Mouse (Mus musculus): ENCODE data around the gene Cxcl17. TPM values are rescaled to one million over a fixed set of nuclear protein-coding genes. Genes with fewer than 3 reads are reported as not detected.

Cxcl17 gene
- total RNA-seq, 1 experiment from 2014 or later = not detected

DNA sequence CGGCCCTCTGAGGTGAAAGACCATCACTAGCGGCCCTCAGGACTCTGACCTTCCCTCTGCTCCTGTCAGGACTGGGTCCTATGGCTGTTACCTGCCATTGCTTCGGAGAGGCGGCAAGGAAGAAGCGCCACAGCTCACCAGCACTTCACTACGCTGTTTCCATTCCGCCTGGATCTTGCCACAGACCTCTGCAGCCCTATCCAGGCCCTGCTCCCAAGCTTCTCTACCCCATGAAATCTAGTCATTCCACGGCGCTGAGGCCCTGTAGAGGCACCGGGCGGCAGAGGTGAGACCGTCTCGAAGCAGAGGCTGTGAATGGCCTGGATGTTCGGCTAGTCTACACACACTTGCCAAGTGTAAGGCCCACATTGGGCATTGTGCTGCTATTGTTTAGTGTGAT lies 16.1 kb downstream of the Cxcl17 start:
- ATAC-seq (replicated peaks in 1 of 2; ENCODE audit: insufficient read depth in 1 of 2, low FRiP score in 2 of 2, low TSS enrichment in 1 of 2, low read depth in 1 of 2, poor library complexity in 2 of 2, severe bottlenecking in 2 of 2) = no peak

DNA sequence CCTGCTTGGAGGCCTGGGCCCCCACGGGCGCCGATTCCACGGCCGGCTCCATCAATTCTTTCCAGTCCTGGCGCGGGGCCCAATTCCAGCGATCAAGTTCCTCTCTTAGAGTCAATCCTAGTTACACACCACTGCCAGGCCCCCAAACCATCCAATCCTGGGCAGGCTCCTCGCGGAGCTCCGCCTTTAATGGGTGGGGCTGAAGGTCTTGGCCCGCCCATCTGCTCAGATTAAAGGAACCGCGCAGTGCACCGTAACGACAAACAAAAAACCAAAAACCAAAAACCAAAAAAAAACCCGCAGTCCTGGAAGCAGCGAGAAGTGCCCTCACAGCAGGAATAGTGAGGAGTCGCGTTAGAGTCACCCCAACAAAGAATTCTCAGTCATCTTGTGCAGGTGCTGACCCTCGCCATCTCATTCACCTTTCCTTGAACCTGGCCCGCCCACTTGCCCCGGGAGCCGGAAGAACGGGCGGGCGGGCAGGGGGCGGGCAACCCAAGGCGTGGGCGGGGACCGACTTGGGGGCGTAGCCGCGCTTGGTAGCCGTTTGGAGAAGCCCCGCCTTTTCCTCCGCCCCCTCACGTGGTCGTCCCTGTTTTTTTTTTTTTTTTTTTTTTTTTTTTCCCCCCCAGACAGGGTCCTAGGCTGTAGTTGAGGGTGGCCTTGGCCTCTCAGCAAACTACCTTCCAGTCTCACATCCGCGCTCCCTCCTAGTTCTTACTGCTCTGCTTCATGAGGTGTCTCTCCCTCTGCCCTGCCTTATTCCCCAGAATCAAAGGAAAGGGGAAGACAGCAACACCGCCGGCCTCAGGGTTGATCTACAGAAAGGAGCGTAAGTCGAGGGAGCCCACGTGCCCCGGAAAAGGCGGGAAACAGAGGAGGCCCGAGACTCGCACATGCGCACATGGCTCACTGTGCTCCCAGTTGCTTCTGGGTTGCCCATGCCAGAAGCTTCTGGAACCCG lies 16.8 kb downstream of the Cxcl17 start:
- ATAC-seq (replicated peaks in 1 of 2; ENCODE audit: insufficient read depth in 1 of 2, low FRiP score in 2 of 2, low TSS enrichment in 1 of 2, low read depth in 1 of 2, poor library complexity in 2 of 2, severe bottlenecking in 2 of 2) = peak; percentile 91 to 93

DNA sequence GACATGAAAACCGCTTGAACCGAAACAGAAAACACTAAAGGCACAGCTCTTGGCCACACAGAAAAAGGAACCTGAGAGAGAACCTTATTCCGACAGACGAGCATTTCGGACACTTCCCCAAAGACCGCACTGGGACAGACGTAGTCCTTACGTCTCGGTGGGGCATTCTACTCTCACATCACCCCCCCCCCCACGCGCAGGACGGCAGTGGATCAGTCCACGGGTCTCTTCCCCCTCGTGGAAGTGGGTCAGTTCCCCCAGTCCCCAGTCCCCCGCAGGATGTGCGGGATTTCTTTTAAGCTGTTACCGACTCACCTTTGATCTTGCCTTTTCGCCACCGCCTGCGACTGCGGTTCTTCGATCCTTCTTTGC lies 17.5 kb downstream of the Cxcl17 start:
- peak; percentile 29 to 54 for ATAC-seq (replicated peaks in 1 of 2; ENCODE audit: insufficient read depth in 1 of 2, low FRiP score in 2 of 2, low TSS enrichment in 1 of 2, low read depth in 1 of 2, poor library complexity in 2 of 2, severe bottlenecking in 2 of 2)

DNA sequence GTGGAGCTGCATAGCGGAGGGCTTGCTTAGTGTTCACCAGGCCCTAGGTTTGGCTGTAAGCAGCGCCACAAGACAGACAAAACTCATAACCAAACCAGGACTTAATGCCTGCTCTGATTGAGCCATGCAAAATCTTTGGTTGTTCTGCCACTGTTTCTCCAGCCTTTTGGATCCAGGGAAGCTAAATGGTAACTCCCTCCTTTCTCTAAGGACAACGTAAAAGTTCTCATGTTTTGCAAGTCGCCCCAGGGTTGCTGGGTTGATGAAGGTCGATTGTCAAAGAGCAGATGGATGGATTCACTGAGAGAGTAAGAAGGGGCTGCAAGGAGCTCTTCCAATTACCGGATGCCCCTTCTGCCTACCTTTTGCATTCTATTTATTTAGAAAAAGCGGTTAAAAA lies 17.9 kb downstream of the Cxcl17 start:
- no peak for ATAC-seq (replicated peaks in 1 of 2; ENCODE audit: insufficient read depth in 1 of 2, low FRiP score in 2 of 2, low TSS enrichment in 1 of 2, low read depth in 1 of 2, poor library complexity in 2 of 2, severe bottlenecking in 2 of 2)

DNA sequence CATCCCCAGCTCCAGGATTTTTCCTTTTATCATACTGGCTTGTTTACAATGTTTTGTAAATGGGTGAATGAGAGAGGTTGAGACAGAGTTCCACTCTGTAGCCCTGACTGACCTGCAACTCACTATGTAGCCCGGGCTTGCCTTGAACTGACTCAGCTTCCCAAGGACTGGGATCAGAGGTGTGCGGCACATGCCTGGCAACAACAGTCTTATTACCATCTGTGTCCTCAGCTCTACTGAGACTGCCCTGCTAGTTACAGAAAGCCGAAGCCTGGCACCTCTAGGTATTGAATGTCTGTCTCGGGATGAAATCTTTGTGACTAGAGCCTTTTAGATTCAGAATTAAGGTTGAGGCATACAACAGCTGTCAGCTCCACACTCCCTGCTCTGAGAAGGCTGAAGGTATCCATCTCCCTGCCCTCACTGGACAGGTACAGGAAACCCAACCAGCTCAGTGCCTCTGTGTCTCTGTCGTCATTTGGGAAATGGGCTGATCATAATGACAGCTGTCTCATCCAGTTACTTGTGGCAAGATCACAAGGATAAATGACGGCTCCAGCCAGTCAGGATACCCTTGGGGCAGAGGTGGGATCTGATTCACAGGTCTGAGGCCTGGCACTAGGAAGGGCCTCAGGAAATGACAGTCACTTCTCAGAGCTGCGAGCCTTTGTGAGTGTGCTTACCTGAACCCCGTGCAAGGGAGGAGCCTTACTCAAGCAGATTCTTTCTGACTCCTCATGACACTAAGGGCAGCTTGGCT lies 19.1 kb downstream of the Cxcl17 start:
- ATAC-seq (replicated peaks in 1 of 2; ENCODE audit: insufficient read depth in 1 of 2, low FRiP score in 2 of 2, low TSS enrichment in 1 of 2, low read depth in 1 of 2, poor library complexity in 2 of 2, severe bottlenecking in 2 of 2) = no peak

DNA sequence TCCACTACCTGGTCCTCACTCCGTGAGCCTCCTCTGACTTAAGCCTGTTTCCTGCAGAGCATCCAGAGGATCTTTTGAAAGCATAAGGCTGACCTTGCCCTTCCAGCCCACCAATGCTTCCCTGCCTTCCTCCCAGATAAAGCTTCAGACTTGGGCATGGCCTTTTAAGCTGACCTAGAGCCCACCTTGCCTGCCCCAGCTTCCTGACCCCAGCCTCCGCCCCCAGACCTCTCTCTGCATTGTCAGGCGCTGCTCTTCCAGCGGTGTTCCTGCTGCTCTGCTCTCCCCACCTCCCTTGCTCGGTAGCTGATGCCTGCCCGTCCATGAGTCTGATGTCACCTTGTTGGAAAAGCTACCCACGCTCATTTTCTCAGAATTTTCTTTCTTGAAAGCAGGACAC lies 19.8 kb downstream of the Cxcl17 start:
- no peak for ATAC-seq (replicated peaks in 1 of 2; ENCODE audit: insufficient read depth in 1 of 2, low FRiP score in 2 of 2, low TSS enrichment in 1 of 2, low read depth in 1 of 2, poor library complexity in 2 of 2, severe bottlenecking in 2 of 2)

DNA sequence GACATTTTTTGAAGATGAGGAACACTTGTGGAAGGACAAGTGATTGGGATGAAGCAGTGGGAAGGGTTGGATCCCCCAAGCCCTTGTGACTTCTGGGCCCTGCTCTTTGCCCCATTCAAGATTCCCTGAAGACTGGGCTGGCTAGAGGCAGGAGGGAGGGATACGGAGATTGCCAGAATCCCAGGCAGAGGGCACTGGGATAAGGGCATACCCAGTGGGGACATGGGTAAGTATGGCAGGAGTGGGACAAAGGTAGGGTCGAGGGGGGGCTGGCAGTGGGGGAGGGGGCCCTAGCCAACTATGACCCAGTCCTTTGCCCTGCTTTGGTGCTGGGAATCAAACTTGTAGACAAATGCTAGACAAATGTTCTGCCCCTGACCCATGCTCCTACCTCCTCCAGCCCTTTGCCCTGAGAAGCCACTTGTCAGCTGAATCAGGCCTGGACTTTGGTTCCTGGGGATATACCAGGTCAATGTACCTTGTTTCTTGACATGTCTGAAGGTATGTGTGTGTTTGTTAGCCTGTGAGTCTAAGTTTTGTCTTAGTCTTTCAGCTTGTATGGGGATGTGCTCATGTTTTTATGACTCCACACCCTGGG lies 20.7 kb downstream of the Cxcl17 start:
- no peak for ATAC-seq (replicated peaks in 1 of 2; ENCODE audit: insufficient read depth in 1 of 2, low FRiP score in 2 of 2, low TSS enrichment in 1 of 2, low read depth in 1 of 2, poor library complexity in 2 of 2, severe bottlenecking in 2 of 2)

DNA sequence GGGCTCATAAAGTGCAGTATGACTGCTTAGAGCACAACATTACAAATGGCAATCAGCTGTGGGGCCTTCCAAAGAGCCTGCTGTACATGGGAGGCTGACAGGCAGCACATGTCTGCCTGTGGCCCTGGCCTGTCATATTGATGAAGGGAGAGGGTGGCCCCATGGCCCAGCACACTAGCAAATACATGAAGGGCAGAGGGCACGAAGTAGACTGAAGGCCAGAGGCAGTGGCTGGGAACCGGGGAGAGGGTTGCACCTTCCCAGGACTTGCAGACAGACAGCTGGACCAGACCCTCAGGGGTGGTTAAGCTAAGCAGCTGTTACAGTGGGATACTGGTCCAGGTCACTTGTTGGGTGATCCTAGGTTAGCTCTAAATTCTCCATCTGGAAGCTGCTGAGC lies 21.7 kb downstream of the Cxcl17 start:
- no peak for ATAC-seq (replicated peaks in 1 of 2; ENCODE audit: insufficient read depth in 1 of 2, low FRiP score in 2 of 2, low TSS enrichment in 1 of 2, low read depth in 1 of 2, poor library complexity in 2 of 2, severe bottlenecking in 2 of 2)

DNA sequence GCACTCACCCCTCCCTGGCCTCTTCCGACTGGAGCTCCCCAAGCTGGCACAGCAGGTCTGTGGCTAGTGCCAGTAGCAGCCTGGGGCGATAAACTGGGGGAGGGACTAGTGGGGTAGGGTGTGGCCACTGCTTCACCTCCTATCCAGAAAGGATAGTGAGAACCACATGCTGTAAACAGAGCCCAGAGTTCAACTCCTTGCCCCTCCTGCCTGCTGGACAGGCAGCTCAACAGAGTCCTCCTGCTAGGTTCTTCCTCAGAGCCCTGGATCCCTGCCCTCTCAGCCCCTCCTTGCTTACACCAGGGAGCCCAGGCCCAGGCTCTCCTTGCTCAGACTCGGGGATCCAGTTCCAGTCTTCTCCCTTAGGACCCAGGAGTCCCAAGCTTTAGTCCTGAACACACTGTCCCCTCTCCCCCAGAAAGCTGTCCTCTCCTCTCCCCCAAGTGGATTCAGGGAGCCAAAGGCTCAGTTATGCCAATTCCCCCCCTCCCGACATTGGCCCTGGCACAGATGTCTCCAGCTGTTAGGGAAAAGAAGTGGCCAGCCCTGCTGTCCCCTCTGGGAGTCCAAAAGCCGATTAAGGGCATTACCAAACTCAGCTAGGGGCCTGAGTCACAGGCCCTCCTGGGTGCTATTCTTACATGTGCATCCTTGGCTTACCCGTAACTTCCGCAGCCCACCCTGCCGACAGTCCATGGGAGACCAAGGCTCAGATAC lies 22.5 kb downstream of the Cxcl17 start:
- peak; percentile 57 to 65 for ATAC-seq (replicated peaks in 1 of 2; ENCODE audit: insufficient read depth in 1 of 2, low FRiP score in 2 of 2, low TSS enrichment in 1 of 2, low read depth in 1 of 2, poor library complexity in 2 of 2, severe bottlenecking in 2 of 2)

DNA sequence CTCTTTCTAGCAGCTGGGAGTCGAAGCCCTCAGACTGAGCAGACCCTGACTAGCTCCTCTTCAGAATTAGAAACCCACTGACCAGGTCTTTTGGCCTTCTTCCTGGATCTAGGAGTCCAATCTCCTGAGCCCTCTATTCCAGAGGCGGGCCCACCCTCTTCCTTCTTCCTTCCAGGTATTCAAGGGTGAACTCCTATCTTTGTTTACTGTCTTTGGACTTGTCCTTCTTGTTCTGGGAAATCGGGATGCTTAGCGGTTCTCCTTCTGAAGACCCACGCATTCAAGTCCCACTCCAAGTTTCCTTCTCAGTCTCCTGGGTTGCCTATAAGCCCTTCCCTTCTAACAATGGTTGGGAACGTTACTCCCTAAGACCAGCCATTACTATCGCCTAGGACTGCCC lies 23.8 kb downstream of the Cxcl17 start:
- no peak for ATAC-seq (replicated peaks in 1 of 2; ENCODE audit: insufficient read depth in 1 of 2, low FRiP score in 2 of 2, low TSS enrichment in 1 of 2, low read depth in 1 of 2, poor library complexity in 2 of 2, severe bottlenecking in 2 of 2)

DNA sequence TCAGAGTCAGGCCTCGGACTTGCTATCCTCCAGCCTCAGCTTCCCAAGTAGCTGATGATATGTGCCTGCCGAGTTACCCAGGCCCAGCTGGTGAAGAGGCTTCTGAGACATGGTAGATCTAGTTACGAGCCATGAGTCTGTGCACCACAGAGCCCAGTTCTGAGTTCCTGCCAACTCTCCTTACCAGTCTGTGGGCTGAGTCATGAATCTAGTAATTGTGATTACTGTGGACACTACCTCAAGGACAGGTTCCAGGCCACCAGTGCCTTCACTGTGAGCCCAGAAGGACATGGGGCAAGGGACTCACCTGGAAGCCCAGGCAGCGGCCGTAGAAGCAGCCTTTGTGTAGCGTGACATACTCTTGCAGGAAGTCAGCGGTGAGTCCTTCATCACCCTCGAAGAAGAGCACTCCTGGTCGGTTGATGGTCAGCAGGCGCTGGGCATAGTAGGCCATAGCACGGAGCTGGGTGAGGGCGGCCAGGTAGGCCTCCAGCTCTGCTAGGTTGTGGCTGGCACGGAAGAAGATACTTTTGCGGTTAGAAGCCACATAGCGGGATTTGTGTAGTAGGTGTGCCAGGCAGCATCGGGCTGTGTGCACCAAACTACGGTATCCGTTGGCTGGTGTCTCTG lies 24.8 kb downstream of the Cxcl17 start:
- ATAC-seq (replicated peaks in 1 of 2; ENCODE audit: insufficient read depth in 1 of 2, low FRiP score in 2 of 2, low TSS enrichment in 1 of 2, low read depth in 1 of 2, poor library complexity in 2 of 2, severe bottlenecking in 2 of 2) = no peak

DNA sequence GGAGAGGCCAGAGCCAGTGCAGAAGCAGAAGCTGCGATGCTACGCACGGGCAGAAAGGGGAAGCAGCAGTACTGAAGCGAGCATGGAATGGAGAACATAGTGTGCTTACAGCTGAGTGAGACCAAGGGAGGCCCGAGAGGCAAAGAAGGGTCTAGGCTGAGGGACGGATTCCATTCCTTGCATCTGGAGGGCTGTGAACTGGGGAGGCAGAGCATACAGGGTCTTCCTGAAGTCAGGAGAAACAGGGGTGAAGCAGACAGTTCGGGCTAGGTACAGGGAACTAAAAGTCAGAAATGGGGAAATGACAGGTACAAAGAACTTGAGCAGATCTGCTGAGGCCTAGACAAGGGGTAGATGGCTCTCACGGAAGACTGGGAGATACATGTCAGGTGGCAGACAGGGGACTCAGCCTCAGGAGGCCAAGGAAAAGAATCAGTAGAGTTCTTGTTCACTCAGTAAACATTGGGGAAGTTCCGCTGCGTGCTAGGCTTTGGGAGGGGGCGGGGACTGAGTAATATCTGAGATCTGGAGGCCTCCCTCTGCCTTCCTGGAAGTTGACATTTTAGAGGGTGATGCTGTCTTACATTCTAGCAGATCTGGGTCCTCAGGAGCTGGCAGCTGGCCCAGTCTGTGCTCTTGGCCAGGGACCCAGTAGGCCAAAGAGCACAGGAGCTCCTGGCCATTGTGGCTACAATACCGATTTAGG lies 26.7 kb downstream of the Cxcl17 start:
- ATAC-seq (replicated peaks in 1 of 2; ENCODE audit: insufficient read depth in 1 of 2, low FRiP score in 2 of 2, low TSS enrichment in 1 of 2, low read depth in 1 of 2, poor library complexity in 2 of 2, severe bottlenecking in 2 of 2) = peak; percentile 52 to 68

DNA sequence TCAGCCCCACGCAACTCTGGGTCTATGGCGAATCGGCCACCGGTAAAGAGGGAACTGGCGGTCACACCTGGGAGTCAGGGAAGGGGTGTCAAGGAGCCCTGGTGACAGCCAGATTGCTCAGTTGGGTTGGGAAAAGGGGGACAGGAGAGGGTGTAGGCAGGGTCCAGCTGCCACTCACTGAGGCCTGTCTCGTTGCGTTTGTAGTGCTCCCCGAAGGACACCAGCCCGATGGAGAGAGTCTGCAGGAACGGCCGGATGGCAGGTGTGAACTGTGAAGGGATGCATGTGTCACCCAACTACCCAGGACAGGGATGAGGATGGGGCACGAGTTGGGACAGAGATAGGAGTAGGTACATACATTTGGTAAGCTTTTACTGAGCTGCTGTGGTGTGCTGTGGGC lies 27.4 kb downstream of the Cxcl17 start:
- ATAC-seq (replicated peaks in 1 of 2; ENCODE audit: insufficient read depth in 1 of 2, low FRiP score in 2 of 2, low TSS enrichment in 1 of 2, low read depth in 1 of 2, poor library complexity in 2 of 2, severe bottlenecking in 2 of 2) = no peak

DNA sequence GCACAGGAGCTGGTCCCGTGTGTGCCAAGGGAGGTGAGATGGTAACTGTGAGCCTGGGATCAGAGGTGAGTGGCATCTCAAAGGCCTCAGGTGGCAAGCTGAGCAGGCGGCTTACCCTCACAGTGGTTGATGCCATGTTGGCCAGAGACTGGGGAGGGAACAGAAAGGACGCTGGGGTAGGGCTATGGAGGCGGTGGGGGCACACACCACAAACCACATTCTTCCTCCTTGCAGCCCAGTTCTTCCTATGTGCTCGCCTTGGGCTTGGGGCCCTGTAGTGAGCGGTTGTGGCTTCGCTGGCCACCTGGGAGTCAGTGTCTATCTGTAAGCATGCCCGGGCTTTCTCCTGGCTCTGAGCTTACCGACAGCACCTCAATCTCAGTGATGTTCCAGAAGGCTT lies 27.9 kb downstream of the Cxcl17 start:
- peak; percentile 68 to 78 for ATAC-seq (replicated peaks in 1 of 2; ENCODE audit: insufficient read depth in 1 of 2, low FRiP score in 2 of 2, low TSS enrichment in 1 of 2, low read depth in 1 of 2, poor library complexity in 2 of 2, severe bottlenecking in 2 of 2)

DNA sequence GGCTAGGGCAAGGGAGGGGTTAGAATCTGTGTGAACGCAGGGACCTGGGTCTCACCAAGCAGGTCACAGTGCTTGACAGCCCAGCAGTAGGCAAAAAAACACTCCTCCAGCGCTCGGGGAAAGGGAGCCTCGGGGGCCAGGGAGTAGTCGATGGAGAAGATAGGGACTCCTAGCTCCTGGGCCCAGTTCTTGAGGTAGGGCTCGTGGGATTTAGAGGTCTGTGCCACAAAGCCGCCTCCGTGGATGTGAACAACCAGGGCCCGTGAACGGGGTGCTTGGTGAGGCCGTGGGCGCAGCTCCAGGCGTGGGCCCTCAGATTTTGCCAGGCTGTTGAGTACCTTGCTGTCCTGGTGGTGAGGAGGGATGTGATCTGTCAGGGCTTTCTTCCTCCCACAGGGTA lies 28.4 kb downstream of the Cxcl17 start:
- no peak for ATAC-seq (replicated peaks in 1 of 2; ENCODE audit: insufficient read depth in 1 of 2, low FRiP score in 2 of 2, low TSS enrichment in 1 of 2, low read depth in 1 of 2, poor library complexity in 2 of 2, severe bottlenecking in 2 of 2)

DNA sequence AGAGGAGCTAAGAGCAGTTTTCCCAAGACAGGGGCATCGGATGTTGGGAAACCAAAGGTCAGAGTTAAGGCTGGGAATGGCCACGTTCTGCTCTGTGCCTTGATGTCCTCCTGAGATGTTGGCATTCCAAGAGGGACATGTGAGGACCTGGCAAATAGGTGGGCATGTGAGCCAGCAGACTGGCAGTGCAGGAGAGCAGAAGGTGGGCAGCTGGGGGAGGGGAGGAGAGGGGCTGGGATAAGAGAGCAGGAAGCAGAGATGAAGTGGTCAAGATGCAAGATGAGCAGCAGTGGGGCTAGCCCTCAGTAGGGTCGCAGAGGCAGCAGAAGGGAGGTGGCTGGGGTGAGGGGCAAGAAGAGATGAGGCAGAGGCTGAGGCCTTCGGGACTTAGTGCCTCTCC lies 28.8 kb downstream of the Cxcl17 start:
- no peak for ATAC-seq (replicated peaks in 1 of 2; ENCODE audit: insufficient read depth in 1 of 2, low FRiP score in 2 of 2, low TSS enrichment in 1 of 2, low read depth in 1 of 2, poor library complexity in 2 of 2, severe bottlenecking in 2 of 2)

DNA sequence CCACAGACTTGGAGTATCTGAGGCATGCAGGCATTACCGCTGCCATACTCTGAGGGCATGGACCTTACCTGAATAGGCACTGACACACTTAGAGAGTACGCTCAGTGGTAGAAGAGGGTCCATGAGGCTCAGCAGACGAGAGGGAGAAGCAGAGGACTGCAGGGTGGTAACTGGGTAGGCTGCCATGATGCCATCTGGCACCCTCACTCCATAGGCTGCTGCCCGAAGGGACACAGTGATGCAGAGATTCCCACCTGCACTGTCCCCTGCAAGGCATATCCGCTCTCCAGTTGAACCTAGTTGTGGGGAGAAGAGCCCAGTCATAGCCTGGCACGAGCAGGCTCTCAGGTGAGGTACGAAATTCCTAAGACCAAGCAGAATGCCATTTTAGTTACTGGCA lies 29.3 kb downstream of the Cxcl17 start:
- no peak for ATAC-seq (replicated peaks in 1 of 2; ENCODE audit: insufficient read depth in 1 of 2, low FRiP score in 2 of 2, low TSS enrichment in 1 of 2, low read depth in 1 of 2, poor library complexity in 2 of 2, severe bottlenecking in 2 of 2)
